Mouse (Mus musculus): ENCODE data around the gene Ern2.
A peak's percentile ranks its signal among the peaks of the same experiment; 100 is the strongest.

Ern2 gene

DNA sequence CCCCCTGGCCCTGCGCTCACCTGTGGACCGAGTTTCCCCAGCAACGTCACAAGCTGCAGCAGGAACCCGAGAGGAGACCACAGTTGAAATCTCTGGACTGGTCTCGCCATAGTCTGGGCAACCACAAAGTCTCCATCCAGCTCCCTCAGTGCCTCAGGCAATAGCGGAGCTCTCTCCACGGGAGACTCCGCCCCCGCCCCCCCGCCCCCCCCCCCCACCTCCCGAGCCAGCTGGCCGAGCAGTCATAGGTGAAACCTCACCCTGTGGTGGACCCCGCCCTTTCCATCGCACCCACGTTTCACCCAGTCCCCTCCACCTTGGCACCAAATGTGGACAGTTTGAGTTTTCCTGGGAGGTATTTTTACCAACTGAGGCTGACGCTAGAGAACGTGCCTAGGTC lies at the start of gene Ern2:
Gene Ern2, minus strand, starts transcription at position 165 of the 400 bp plus-strand sequence.
- no peak for DNase-seq (ENCODE audit: low spot score in 2 of 2)

DNA sequence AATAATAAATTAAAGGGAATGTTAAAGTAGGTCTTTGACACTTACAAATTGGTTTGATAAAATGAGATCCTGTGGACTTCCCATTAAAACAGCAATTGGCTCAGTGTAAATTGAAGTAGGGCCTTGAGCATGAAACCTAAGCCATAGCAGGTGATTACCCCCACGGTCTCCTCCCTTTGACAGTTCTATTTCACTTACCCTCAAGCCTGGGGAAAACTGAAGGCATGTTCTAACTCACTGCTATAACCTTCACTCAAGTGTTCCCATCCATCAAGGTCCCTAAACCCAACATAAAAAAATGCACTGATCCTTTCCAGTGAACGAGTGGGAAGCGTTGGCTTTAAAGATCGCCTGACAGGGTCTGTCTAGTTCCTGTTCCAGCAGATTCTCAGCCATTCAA lies 44.9 kb upstream of the Ern2 start:
- no peak for DNase-seq (ENCODE audit: low spot score in 2 of 2)

DNA sequence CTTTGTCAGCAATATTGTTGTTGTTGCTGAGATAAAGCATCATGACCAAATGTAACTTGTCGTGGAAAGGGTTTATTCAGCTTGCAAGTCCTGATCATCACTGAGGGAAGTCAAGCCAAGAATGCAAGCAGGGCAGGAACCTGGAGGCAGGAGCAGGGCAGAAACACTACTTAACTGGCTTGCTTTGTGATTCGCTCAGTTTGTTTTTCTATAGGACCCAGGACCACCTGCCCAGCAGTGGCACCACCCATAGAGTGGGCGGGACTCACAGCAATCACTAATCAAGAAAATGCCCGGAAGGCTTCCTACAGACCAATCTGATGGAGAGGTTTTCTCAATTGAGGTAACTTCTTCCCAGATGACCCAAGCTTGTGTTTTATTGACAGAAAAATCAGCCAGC lies 43.9 kb upstream of the Ern2 start:
- no peak for DNase-seq (ENCODE audit: low spot score in 2 of 2)

DNA sequence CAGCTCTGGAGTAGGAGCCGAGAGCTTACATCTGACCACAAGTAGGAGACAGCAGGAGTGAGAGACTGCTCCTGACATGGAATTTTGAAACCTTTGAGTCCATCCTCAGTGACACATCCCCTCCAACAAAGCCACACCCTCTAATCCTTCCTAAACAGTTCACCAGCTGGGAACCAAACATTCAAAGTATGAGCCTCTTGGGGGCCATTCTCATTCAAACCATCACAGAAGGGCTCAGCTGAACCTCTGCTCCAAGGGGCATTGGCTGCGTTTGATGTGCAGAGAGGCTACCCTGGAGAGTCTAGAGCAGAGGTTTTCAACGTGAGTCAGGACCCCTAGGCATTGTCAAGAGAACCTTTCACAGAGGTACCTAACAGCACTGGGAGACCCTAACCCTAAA lies 43.3 kb upstream of the Ern2 start:
- DNase-seq (ENCODE audit: low spot score in 2 of 2) = no peak

DNA sequence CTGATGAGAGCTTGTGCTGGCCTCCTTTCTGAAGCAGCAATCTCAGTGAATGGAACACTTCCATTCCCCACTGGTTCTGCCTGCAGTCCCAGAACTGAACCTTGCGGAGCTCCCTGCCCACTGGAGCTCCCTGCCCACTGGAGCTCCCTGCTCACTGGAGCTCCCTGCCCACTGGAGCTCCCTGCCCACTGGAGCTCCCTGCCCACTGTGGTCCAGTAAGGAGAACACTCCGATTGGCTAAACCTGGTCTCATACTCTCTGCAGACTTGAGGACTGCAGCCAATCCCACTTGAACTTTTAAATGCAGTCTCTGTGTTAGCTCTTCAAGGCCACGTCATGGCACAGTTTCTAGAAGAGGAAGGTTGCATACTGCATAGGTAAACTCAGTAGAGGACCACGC lies 40.7 kb upstream of the Ern2 start:
- no peak for DNase-seq (ENCODE audit: low spot score in 2 of 2)

DNA sequence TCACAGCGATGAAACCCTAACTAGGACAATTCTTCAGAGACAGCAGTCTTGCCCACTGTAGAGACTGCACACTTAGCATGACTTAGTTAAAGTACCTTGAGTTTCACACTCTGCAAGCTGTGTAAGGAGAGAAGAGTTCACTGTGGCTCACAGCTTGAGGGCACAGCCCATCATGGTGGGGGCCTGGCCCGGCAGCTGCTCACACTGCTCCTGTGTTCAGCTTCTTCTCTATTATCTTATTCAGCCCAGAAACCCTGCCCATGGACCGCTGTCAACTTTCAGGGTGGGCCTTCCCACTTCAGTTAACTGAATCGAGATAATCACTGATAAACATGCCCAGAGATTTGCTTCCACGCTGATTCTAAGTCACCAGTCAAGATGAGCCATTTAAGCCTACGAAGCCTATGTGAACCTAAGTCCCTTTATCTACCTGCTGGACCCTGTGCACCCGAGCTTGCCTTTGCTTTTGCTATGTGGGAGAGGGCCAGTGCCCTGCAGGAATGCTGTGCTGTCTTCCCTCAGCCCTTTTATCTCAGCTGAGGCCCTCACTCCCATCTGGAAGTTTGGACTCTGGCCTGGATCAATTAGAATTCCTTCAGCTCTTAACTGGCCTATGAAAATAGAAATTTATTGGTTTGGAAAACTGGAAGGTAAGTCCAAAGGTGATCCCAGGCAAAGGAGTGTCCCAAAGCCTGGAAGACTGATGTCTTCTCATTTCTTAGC lies 40.2 kb upstream of the Ern2 start:
- DNase-seq (ENCODE audit: low spot score in 2 of 2) = no peak

DNA sequence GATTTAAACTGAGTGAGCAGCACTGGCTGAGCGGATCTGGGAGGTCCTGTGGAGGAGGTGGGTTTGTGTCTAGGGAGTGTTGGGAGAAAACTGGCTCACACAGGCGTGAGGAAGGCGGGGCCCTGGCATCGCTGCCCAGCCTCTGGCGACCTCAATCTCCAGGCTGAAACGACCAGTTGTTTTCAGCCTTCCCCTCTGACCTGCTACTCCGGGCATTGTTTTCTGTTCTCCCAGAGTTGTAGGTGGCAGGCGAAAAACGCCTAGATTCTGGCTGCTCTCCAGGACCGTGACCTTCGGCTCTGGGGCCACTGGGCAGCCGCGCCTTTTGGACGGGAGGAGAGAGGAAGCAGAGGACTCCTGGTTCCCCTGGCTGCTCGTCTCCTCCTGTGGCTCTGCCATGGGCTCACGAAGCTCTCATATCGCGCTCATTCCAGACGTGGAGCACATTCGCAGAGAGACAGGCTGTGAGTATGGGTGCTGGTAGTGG lies 33.4 kb upstream of the Ern2 start, which contains the start of gene Chp2:
Gene Chp2, plus strand, starts transcription at position 182 of the 487 bp plus-strand sequence.
- DNase-seq (ENCODE audit: low spot score in 2 of 2) = peak in 1 of 2 experiments; percentile 33

DNA sequence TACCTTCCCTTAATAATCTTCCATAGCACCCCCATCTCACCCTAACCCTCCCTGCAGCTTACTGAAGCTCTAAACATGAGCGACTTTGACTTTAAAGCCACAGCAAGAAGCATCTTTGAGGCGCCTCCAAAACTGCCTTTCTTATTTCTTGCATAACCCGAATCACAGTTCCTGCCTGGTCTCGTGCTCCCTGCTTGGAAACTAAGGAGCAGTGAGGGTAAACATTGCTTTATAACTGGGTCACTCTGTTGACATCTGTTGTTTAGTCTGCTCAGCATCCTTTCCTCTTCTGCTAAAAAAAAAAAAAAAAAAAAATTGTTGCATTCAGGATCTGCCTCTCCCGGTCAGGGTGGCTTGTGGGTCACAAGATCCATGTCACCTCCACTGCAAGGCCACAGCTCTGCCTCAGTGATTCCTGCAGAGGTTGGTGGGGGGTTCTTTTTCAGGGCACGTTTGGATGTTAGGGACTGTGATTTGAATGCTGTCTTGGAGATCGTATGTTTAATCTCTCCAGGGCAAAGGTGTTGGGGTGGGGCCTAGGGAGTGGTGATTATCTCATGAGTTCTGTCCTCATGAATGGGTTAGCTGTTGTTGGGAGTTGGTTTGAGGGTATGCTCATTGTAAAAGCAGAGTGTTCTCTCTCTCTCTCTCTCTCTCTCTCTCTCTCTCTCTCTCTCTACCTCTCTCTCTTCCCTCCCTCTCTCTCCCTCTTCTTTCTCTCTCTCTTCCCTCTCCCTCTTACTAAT lies 22.4 kb upstream of the Ern2 start:
- no peak for DNase-seq (ENCODE audit: low spot score in 2 of 2)

DNA sequence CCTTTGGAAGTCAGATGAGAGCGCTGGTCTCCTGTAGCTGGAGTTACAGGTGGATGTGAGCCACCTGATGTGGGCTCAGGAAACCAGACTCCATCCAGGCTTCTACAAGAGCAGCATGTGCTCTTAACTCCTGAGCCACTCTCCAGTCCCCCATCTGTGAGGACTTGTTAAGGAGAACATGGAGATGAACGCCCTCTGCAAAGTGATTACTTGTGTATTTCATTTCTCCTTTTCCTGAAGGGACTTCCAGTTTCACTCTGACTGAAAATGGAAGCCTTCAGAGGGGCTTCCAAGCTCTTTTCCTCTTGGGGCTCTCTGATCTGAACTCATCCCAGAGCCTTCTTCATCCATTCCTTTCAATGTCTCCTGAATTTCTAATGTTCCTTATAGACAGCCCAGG lies 20.1 kb upstream of the Ern2 start:
- DNase-seq (ENCODE audit: low spot score in 2 of 2) = no peak

DNA sequence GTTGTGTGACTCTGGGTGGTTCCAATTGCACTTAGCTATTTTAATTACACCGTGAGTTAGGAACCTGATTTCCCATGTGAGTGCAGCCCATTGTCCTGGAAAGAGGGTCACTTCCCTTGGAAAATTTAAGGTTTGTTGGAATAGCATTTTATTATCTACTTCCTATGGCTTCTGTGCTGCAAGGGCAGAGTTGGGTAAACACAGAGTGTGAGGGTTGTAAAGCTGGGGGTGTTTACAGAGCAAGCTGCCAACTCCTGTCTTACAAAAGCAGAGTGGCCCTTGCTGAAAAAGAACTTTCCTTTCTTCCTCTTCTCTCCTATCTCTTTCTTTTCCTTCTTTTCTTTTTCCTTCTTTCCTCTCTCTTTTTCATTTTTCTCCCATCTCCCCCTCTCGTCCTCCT lies 17.9 kb upstream of the Ern2 start:
- DNase-seq (ENCODE audit: low spot score in 2 of 2) = no peak

DNA sequence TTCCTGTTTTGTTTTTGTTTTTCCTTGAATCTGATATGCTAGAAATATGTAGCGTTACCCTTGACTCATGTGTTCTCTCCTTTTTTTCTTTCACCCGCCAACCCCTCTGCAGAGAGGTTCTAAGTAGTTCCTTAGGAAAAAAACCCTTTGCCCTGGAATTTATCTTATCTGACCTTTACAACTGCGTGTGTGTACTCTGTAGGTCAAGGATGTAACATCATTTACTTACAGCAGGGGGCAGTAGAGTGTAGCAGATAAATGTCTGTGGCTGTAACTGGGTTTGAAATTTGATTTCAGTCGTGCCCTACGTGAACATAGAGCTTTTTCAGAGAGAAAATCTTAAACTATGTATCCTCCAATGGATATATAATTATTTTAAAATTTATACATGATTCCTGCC lies 13.3 kb upstream of the Ern2 start:
- no peak for DNase-seq (ENCODE audit: low spot score in 2 of 2)

DNA sequence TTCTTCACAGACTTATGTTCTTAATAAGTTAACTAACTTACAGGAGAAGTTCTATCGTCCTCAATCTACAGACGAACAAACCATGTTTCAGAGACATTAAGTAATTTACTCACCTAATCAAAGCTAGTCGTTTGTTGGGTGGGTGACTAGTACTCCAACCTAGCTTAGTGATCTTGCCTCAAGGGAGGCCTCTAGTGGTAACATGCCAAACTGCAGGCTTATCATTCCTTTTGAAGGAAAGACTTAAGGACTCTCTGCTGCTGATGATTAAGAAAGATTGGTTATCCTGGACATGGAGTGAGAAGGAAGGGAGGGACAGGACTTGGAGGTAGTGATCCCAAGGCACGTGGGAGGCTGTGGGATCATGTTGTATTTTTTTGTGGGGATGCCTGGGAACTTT lies 11.3 kb upstream of the Ern2 start:
- DNase-seq (ENCODE audit: low spot score in 2 of 2) = peak; percentile 20 to 36

DNA sequence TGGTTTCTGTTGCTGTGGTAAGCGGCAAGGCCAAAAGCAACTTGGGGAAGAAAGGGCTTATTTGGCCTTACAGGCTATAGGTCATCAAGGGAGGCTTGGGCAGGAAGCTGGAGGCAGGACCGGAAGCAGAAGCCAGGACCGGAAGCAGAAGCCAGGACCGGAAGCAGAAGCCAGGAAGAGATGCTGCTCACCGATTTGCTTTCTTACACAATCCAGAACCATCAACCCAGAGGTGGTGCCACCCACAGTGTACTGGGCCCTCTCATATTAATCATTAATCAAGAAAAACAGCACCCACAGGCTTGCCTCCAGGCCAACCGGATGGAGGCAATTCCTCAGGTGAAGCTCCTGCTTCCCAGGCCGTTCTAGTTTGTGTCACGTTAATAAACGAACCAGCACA lies 10.8 kb upstream of the Ern2 start:
- DNase-seq (ENCODE audit: low spot score in 2 of 2) = no peak

DNA sequence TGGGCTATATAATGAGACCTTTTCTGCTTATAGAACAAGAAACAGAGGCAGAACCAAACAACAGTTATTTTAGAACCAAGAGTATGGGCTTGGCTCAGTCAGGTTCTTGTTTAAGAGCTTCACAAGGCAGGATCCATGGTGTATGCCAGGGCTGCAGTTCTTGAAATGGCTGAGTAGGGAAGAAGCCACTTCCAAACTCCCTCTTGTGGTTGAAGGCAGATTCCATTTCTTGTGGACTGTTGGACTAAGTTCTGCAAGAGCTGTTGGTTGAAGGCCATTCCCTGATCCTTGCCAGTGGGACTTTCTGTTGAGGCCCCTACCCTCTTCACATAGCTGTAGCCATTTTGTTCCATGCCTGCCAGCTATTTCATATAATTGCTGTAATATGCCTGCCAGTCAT lies 7.9 kb upstream of the Ern2 start:
- no peak for DNase-seq (ENCODE audit: low spot score in 2 of 2)

DNA sequence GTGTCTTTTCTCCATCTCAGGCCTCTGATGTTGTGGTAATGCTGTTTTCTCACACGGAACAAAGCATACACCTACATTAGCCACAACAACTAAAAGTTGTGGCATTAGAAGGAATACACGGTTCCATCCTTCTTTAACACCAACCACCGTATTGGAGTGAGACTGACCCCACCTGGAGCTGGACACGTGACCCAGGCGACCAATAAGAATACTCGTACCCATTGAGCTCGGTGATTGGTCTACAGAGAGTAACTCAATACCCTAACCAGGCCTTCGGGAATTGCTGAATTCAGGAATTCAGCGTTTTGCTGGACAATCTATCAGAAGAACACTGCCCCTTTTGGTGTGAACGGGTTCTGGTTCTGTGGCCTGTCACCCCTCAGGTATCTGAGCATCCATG lies 5.1 kb upstream of the Ern2 start:
- DNase-seq (ENCODE audit: low spot score in 2 of 2) = no peak

DNA sequence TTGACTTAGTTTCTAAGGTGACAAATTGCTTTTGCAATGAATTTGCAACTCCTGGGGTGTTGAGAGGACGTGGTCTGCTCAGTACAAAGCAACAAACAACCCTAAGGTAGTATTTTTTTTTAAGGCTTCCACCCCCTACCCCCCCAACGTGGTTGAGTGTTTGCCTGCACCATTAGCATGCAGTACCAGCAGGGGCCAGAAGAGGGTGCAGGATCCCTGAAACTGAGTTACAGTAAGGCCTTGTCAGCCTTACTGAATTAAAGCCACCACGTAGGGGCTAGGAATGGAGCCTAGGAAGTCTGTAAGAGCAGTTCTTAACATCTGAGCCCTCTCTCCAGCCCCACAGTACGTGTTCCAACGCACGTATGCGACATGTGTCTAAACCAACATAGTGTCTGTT lies 3.5 kb upstream of the Ern2 start:
- DNase-seq (ENCODE audit: low spot score in 2 of 2) = peak in 1 of 2 experiments; percentile 19

DNA sequence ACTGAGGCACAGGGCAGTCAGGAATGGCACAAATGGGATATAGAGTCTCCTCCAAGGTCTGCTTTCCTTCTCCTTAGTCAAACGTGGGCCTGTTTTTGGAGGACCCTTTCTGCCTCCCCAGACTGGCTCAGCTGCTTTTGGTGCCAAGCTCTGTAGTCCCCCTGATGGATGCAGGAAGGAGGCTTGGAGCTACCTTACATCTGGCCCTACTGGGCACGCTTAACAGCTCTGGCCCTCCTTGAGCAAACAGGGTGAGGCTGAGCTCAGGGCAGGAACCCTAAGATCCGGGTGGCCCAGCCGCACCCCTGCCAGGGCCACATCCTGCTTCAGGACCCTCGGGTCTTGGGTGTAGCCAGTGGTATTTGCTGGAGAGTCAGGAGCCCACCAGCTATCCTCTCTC lies 1.4 kb downstream of the Ern2 start:
- no peak for DNase-seq (ENCODE audit: low spot score in 2 of 2)

DNA sequence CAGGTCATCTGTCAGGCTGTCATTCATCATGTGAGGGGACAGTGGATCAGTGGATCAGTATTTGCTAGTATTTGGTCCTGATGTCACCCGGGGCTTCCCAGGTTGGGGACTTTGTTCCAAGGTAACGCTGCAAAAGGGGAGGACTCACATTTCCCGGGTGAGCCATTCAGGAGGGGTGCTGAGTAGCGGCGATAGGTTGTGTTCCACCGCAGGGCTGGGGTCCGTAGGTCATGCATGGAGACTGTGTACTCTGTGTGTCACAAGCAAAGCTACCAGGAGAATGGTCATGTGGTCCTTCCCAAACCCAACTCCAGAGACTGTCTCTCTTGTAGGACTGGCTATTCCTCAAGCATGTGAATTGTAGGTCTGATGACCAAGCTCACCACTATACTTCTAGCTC lies 5.3 kb downstream of the Ern2 start:
- no peak for DNase-seq (ENCODE audit: low spot score in 2 of 2)

DNA sequence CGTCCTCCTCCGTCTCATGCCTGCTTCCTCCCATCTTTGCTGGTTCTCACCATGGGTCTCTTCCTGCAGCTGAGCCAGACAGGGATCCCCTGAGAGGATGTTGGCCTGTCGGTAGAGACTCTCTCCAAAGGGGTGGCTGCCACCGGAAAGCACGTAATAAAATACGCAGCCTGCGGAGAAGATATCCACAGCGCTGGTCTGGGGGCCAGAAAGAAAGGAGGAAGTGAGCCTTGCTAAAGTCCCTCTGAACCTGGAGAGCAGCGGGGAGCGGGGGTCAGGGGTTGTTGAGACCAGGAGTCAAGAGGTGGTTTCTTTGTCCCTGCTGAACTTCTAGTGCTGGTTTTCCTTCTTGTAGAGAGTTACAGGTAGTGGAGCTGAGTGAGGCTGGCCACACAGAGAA lies 14.4 kb downstream of the Ern2 start:
- no peak for DNase-seq (ENCODE audit: low spot score in 2 of 2)

DNA sequence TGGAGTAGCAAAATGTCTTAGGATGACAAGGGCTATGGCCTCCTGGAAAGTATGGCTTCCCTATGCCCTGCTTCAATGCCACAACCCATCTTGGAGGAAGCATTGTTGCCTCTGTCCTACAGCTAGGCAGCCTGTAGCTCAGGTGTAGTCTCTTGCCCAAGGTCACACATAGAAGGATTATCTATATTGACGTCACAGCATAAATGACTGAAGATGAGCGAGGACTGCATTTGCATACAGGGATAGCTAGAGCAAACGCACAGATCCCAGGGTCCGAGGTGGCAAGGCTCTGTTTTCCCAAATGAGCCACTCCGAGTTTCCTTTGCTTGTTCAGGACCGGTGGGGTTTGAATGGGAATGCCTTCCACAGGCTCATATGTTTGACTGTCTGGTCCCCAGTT lies 15.3 kb downstream of the Ern2 start:
- no peak for DNase-seq (ENCODE audit: low spot score in 2 of 2)

DNA sequence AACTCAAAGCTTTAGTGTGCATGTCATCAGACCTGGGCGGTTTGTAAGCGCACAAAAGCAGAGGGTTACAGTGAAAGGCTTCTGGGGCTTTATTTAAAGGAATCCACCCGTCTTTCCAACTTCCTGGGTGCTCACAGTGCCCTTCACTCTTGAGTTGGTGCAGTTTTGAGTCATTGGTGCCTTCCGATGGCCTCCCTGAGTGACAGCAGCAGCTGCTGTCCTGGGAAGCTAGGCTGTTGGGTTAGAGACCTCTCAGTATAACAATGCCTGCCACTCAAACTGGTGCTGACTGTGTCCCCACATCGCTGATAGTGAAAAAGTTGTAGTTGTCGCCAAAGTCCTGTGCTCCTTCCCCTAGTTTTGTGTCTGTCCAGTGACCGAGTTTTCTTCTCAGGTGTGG lies 18.8 kb downstream of the Ern2 start:
- DNase-seq (ENCODE audit: low spot score in 2 of 2) = no peak

DNA sequence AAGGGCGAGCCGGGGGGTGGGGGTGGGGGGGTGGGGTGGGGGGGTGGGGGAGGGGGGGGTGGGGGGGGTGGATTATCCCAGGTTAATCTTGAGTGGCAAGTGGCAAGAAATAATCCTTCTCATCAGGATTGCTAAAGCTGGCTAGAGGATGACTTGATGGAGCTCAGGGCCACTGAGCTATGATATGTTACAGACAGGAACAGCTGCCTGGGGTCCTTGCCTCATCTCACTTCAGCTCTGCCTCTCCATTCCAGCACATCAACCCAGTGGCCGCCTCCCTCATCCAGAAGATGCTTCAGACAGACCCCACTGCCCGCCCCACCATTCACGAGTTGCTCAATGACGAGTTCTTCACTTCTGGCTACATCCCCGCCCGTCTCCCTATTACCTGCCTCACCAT lies 22.2 kb downstream of the Ern2 start:
- DNase-seq (ENCODE audit: low spot score in 2 of 2) = no peak

DNA sequence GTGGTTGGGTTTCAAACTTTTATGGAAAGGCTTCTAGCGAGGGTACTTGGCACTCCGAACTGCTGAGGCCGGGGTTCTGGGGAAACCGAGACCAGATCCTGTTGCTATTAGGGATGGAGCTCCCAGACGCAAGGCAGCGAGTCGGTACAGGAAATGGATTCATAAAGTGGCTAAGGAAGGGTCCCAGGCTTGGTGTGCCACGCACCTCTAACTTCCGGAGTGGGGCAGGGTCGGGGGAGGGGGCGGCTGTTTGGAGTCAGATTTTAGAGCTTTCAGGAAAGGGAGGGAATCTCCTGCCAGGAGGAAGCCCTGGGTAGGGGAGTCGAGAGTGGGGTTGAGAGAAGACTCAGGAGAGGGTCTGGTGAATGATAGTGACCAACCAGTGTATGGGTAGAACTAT lies 26.0 kb downstream of the Ern2 start:
- DNase-seq (ENCODE audit: low spot score in 2 of 2) = no peak
